Mouse (Mus musculus) intestine, embryonic 14.5 days (tissue): Measurements from ENCODE around the gene Hist1h1a. TPM values are rescaled to one million over a fixed set of nuclear protein-coding genes. Genes with fewer than 3 reads are reported as not detected.
A peak's percentile ranks its signal among the peaks of the same experiment; 100 is the strongest.

Experiments
- ATAC-seq: fragments of 200-750 bp; cut with Nextera tagmentation; replicated peaks from 2 replicates; pipeline ENCODE4 v1.8.0; 2017; ENCODE audit warnings: low read depth, moderate number of reproducible peaks, moderate TSS enrichment, moderate library complexity; ENCODE audit not compliant: low FRiP score, low TSS enrichment
- DNase-seq: peaks from one replicate; pipeline ENCODE4 v3.0.0-alpha.2; 2018; ENCODE audit warnings: low spot score
- H3K27ac ChIP-seq: fragments of 300-500 bp; sonication (generic); 2 replicates; pipeline ENCODE4 v1.5.1; 2014; ENCODE audit warnings: low read depth, mild to moderate bottlenecking, control low read depth
- H3K27me3 ChIP-seq: fragments of 300-500 bp; sonication (generic); replicated peaks from 2 replicates; pipeline ENCODE4 v1.6.1; 2014; ENCODE audit warnings: low read length, control low read depth; ENCODE audit not compliant: control insufficient read depth, insufficient read depth
- H3K36me3 ChIP-seq: fragments of 300-500 bp; sonication (generic); 2 replicates; pipeline ENCODE4 v1.6.1; 2014; ENCODE audit warnings: low read length, control low read depth; ENCODE audit not compliant: control insufficient read depth, insufficient read depth
- H3K4me1 ChIP-seq: fragments of 300-500 bp; sonication (generic); replicated peaks from 2 replicates; pipeline ENCODE4 v1.6.1; 2014; ENCODE audit warnings: low read length, control low read depth, mixed read lengths; ENCODE audit not compliant: control insufficient read depth, insufficient read depth
- H3K4me2 ChIP-seq: fragments of 300-500 bp; sonication (generic); 2 replicates; pipeline ENCODE4 v1.6.1; 2014; ENCODE audit warnings: low read length
- H3K4me3 ChIP-seq: fragments of 300-500 bp; sonication (generic); 2 replicates; pipeline ENCODE4 v1.5.1; 2014; ENCODE audit warnings: low read depth, low read length, control low read depth, mixed read lengths
- H3K9ac ChIP-seq: fragments of 300-500 bp; sonication (generic); 2 replicates; pipeline ENCODE4 v1.6.1; 2014; ENCODE audit warnings: mild to moderate bottlenecking, low read length
- H3K9me3 ChIP-seq: fragments of 300-500 bp; sonication (generic); 2 replicates; pipeline ENCODE4 v1.6.1; 2016; ENCODE audit warnings: low read length, control low read depth; ENCODE audit not compliant: control insufficient read depth
- WGBS: fragments of 180-500 bp; shearing (Covaris S2); extraction: QIAGEN DNeasy Blood & Tissue Kit; methylation state at CpG from one replicate; pipeline ENCODE4 v1.1.7; 2014; 5-methylcytosine and 5-hydroxymethylcytosine counted together
- polyA plus RNA-seq: library from polyadenylated mRNA; unstranded; fragments of >200 nt; fragmentation: Nextera tagmentation; extraction: Ambion mirVana; gene quantifications from 2 replicates; pipeline ENCODE4 v1.2.1, GENCODE M21; 2014

The Hist1h1a gene
- polyA plus RNA-seq, 1 experiment from 2014 or later, result 4.2 TPM

DNA sequence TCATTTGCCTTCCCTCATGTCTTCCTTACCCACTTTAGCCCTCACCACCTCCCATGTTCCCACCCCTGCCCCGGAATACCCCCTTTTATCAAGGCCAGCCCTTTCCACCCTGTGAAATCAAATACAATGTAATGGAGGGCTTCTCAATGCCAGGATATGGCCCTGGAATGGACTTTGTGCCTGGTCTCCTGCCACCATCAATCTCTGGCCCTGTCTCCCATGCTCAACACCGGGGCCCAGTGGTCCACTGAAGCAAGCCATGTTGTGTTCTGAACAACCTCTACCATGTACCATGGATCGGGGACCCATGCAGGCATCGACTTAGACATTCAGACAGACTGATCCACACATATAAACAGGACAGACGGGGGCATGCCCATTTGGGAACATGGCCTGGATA lies 33.8 kb upstream of the Hist1h1a start:
- ATAC-seq (no peak), DNase-seq (no peak)
- Histone ChIP-seq H3K4me1 (no peaks in the 10 kb centered on the region), H3K4me3 (no peak overlapping the region), H3K36me3 (no peaks in the 10 kb centered on the region), H3K4me2 (no peak overlapping the region), H3K27me3 (no peaks in the 10 kb centered on the region), H3K9me3 (no peaks in the 10 kb centered on the region), H3K27ac (no peak overlapping the region), H3K9ac (no peak overlapping the region)
- WGBS, result 92% methylated on average over 5 of the region's 5 CpGs

DNA sequence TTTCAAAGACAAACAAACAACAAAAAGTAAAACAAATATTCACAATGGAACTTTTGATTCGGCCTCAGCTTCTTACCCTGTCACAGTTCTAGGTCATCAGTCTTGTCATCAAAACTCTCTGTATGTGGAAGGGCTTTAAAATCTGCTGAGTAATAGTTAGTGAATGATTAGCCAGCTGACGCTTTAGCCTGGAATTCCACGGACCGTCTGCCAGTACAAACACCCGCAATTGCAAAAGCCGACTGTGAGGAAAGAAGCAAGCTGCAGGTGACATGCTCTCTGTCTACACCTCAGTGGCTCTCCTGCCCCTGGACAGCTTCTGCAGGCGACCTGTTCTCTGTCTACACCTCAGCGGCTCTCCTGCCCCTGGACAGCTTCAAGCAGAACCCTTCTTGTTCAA lies 33.0 kb upstream of the Hist1h1a start:
- Histone ChIP-seq H3K4me2 (no peak overlapping the region), H3K27ac (no peak overlapping the region), H3K27me3 (no peaks in the 10 kb centered on the region), H3K4me3 (no peak overlapping the region), H3K9me3 (no peaks in the 10 kb centered on the region), H3K9ac (no peak overlapping the region), H3K4me1 (no peaks in the 10 kb centered on the region), H3K36me3 (no peaks in the 10 kb centered on the region)
- DNase-seq, result no peak
- peak; percentile 65 for ATAC-seq
- WGBS, result 23% methylated on average over 8 of the region's 8 CpGs

DNA sequence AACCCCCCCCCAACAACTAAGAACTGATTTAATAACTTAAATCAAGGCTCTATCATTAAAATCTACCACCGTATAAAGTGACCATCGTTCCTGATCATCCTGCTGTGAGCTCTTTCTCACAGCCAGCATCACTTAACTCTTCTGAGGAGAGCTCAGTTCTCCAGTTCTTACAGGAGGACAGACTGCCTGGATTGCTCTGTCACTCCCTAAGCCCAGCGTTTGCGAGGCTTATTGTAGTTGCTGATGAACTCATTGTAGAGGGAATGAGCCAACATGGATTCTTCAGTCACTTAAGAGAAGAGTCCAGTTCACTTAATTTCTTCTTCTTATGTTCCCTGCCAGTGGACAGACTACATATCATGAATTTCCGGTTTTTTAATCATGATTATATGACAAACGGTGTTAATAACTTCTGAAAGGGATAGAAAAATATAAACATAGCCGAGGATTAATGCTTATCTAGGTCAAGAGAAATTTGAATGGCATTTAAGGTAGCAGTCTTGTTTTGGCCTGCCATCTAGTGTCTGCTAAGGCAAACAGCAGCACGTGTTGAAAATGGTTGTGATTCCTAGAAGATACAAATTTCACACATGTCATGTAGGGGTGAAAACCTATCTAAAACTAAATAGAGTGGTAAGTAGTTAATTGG lies 31.2 kb upstream of the Hist1h1a start:
- Histone ChIP-seq H3K4me1 (no peaks in the 10 kb centered on the region), H3K9ac (no peak overlapping the region), H3K4me2 (no peak overlapping the region), H3K4me3 (no peak overlapping the region), H3K27me3 (no peaks in the 10 kb centered on the region), H3K9me3 (no peaks in the 10 kb centered on the region), H3K36me3 (no peaks in the 10 kb centered on the region), H3K27ac (no peak overlapping the region)
- ATAC-seq, result no peak; the same call in 1 of the 2 replicates
- DNase-seq, result no peak
- 26% methylated on average over 8 of the region's 8 CpGs for WGBS

DNA sequence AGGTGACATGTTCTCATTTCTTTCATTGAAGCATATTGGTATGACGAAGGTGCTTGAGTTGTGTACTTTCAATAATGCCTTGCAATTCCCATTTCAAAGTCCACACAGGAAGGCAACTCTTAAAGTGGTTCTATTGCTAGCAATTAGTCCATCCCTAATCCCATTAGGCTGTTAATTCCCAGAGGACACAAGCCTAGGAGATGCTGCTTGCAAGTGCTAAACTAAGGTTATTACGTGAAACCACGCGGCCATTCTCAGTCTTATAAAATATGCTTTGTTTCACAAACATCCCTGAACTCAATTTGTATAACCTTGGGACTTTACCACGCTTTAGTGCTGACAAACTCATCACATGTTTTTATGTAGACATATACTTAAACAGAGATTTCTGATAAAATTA lies 26.4 kb upstream of the Hist1h1a start:
- Histone ChIP-seq H3K4me1 (peaks cover 12% of the 10 kb centered on the region), H3K9me3 (no peaks in the 10 kb centered on the region), H3K9ac (no peak overlapping the region), H3K36me3 (no peaks in the 10 kb centered on the region), H3K4me3 (no peak overlapping the region), H3K4me2 (no peak overlapping the region), H3K27me3 (no peaks in the 10 kb centered on the region), H3K27ac (no peak overlapping the region)
- ATAC-seq, result no peak
- DNase-seq, result no peak
- WGBS, result 83% methylated on average over 5 of the region's 5 CpGs

DNA sequence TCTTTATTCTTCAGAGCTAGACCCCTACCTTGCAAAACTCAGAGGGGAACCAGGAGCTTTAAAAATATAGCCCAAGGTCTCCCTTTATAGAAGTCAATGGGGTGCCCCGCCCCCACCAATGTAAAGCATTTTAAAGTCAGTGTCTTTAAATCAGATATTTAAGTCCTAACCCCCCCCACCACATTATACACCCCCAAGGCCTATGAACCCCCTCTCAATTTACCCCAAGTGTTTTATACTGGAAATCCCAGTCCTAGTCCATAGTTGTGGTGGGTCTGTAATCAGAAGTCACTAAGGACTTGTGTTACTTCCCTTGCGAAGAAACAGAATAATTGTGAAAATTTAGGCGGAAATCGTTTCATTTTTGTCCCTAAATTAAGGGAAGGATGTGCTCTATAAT lies 25.4 kb upstream of the Hist1h1a start:
- Histone ChIP-seq H3K9me3 (no peaks in the 10 kb centered on the region), H3K9ac (peak overlapping the region; percentile 81), H3K4me1 (peaks cover 12% of the 10 kb centered on the region), H3K36me3 (no peaks in the 10 kb centered on the region), H3K27ac (peak overlapping the region; percentile 97), H3K27me3 (no peaks in the 10 kb centered on the region), H3K4me3 (peak overlapping the region; percentile 49), H3K4me2 (peak overlapping the region; percentile 62)
- no peak for ATAC-seq
- 27% methylated on average over 4 of the region's 4 CpGs for WGBS
- DNase-seq, result no peak

DNA sequence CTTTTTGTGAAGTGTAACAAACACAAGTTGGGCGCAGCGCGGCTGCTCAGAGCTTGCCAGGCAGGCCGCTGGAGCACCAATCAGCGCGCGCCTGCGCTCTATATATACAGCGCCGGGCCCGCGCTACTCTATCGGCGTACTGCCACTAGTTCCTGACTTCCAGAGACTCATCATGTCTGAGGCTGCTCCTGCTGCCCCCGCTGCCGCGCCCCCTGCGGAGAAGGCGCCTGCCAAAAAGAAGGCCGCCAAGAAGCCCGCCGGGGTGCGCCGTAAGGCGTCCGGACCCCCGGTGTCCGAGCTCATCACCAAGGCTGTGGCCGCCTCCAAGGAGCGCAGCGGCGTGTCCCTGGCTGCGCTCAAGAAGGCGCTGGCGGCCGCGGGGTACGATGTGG lies 24.8 kb upstream of the Hist1h1a start, which contains the start of gene Hist1h1c:
Gene Hist1h1c, plus strand, starts transcription at position 132 of the 392 bp plus-strand sequence.
- Histone ChIP-seq H3K27ac (peak within 1 kb of the TSS; percentile 97), H3K9ac (peak within 1 kb of the TSS; percentile 81), H3K4me3 (peak within 1 kb of the TSS; percentile 49), H3K27me3 (no peaks in the 10 kb centered on the region), H3K4me1 (peaks cover 12% of the 10 kb centered on the region), H3K9me3 (no peaks in the 10 kb centered on the region), H3K4me2 (peak within 1 kb of the TSS; percentile 62), H3K36me3 (no peaks in the 10 kb centered on the region)
- under 1% methylated on average over 31 of the region's 38 CpGs for WGBS
- ATAC-seq (peak; percentile 90), DNase-seq (peak; percentile 99)

DNA sequence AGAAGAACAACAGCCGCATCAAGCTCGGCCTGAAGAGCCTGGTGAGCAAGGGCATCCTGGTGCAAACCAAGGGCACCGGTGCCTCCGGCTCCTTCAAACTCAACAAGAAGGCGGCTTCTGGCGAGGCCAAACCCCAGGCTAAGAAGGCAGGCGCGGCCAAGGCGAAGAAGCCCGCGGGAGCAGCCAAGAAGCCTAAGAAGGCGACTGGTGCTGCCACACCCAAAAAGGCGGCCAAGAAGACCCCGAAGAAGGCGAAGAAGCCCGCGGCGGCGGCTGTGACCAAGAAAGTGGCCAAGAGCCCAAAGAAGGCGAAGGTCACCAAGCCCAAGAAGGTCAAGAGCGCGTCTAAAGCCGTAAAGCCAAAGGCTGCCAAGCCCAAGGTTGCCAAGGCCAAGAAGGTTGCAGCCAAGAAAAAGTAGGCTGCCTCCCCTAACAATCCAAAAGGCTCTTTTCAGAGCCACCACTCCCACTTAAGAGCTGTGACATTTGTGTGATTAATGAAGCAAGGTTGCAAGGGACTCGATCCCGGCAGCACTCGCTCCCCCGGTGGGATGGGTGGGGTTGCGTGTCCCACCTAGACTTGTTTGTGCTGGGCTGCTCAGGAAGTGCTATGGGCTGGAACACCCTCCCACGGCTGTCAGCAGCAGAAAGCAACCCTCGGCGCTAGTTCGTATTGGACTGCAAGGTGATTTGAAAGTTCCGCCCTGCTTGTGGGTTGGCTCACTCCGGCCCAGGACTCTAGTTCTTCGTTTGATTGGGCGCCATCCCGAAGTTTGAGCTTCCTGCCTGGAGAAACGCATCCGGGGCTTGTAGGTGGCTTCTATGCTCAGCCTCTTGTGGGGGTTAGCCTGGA lies 24.2 kb upstream of the Hist1h1a start:
- H3K4me2 ChIP-seq, result peak overlapping the region; percentile 62
- DNase-seq (peak; percentile 97), ATAC-seq (peak; percentile 90)
- H3K4me1 ChIP-seq, result peaks cover 16% of the 10 kb centered on the region
- no peaks in the 10 kb centered on the region for H3K36me3 ChIP-seq
- peak overlapping the region; percentile 97 for H3K27ac ChIP-seq
- under 1% methylated on average over 39 of the region's 39 CpGs for WGBS
- H3K9ac ChIP-seq, result peak overlapping the region; percentile 81
- no peaks in the 10 kb centered on the region for H3K9me3 ChIP-seq
- no peaks in the 10 kb centered on the region for H3K27me3 ChIP-seq
- peak overlapping the region; percentile 49 for H3K4me3 ChIP-seq

DNA sequence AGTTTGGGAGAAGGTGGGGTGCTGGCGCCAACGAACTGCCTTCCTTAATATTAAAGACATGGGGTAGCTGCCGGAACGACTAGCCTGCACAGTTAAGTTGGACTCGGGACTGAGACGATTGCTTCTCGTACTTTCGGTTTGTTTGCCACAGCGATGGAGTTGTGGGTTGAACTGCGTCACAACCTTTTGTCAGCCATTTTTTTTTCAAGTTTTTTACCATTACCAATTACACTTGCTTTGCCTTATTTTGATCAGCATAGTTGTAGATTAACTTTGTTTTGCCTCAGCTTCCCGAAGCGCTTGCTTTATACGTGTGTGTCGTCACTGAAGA lies 23.6 kb upstream of the Hist1h1a start:
- H3K36me3 ChIP-seq, result no peaks in the 10 kb centered on the region
- ATAC-seq (peak; percentile 51; the same call in 1 of the 2 replicates), DNase-seq (peak; percentile 96)
- no peaks in the 10 kb centered on the region for H3K27me3 ChIP-seq
- peak overlapping the region; percentile 97 for H3K27ac ChIP-seq
- peak overlapping the region; percentile 62 for H3K4me2 ChIP-seq
- H3K9me3 ChIP-seq, result no peaks in the 10 kb centered on the region
- peak overlapping the region; percentile 81 for H3K9ac ChIP-seq
- H3K4me1 ChIP-seq, result peaks cover 20% of the 10 kb centered on the region
- WGBS, result under 1% methylated on average over 14 of the region's 14 CpGs
- peak overlapping the region; percentile 49 for H3K4me3 ChIP-seq
